Mouse (Mus musculus): ENCODE data around the gene Kcnmb4. TPM values are rescaled to one million over a fixed set of nuclear protein-coding genes. Genes with fewer than 3 reads are reported as not detected.

Kcnmb4 gene
- polyA plus RNA-seq, 1 experiment from 2014 or later, result 28.3 TPM

GRCm38 (mm10) chr10:116422551-116422950 lies 51.1 kb downstream of the Kcnmb4 start:
- Histone ChIP-seq H3K9me3 (ENCODE audit: control insufficient read depth, low read length) (no peaks in the 10 kb centered on the region), H3K4me1 (ENCODE audit: control insufficient read depth, insufficient read depth, low read depth, low read length) (no peaks in the 10 kb centered on the region), H3K27me3 (replicated peaks; ENCODE audit: control insufficient read depth, insufficient read depth, low read length) (no peaks in the 10 kb centered on the region), H3K9ac (ENCODE audit: low read depth, low read length) (no peak overlapping the region), H3K36me3 (ENCODE audit: control insufficient read depth, insufficient read depth, low read length) (peaks cover 2% of the 10 kb centered on the region; the same call in 1 of the 2 replicates), H3K4me3 (ENCODE audit: low read length) (no peak overlapping the region), H3K27ac (ENCODE audit: low read depth, low read length) (no peak overlapping the region), H3K4me2 (ENCODE audit: low read length) (no peak overlapping the region)
- ATAC-seq, result no peak
- WGBS, result 87% methylated on average over 2 of the region's 2 CpGs

- Histone ChIP-seq H3K27me3 (replicated peaks; ENCODE audit: control insufficient read depth, insufficient read depth, low read length) (no peaks in the 10 kb centered on the region), H3K36me3 (ENCODE audit: control insufficient read depth, insufficient read depth, low read length) (no peaks in the 10 kb centered on the region), H3K27ac (ENCODE audit: low read depth, low read length) (no peak overlapping the region), H3K9me3 (ENCODE audit: control insufficient read depth, low read length) (no peaks in the 10 kb centered on the region), H3K4me3 (ENCODE audit: low read length) (no peak overlapping the region), H3K4me2 (ENCODE audit: low read length) (no peak overlapping the region), H3K9ac (ENCODE audit: low read depth, low read length) (no peak overlapping the region), H3K4me1 (ENCODE audit: control insufficient read depth, insufficient read depth, low read depth, low read length) (no peaks in the 10 kb centered on the region)
- no peak for ATAC-seq
- WGBS, result 60% methylated on average over 6 of the region's 6 CpGs
Observed at GRCm38 (mm10) chr10:116420976-116421375, 52.7 kb downstream of the Kcnmb4 start.

- Histone ChIP-seq H3K36me3 (ENCODE audit: control insufficient read depth, insufficient read depth, low read length) (no peaks in the 10 kb centered on the region), H3K9ac (ENCODE audit: low read depth, low read length) (no peak overlapping the region), H3K4me3 (ENCODE audit: low read length) (no peak overlapping the region), H3K9me3 (ENCODE audit: control insufficient read depth, low read length) (no peaks in the 10 kb centered on the region), H3K27me3 (replicated peaks; ENCODE audit: control insufficient read depth, insufficient read depth, low read length) (no peaks in the 10 kb centered on the region), H3K4me2 (ENCODE audit: low read length) (no peak overlapping the region), H3K27ac (ENCODE audit: low read depth, low read length) (no peak overlapping the region), H3K4me1 (ENCODE audit: control insufficient read depth, insufficient read depth, low read depth, low read length) (no peaks in the 10 kb centered on the region)
- ATAC-seq, result no peak
- WGBS, result 73% methylated on average over 24 of the region's 24 CpGs
Observed at GRCm38 (mm10) chr10:116418121-116418726, 55.5 kb downstream of the Kcnmb4 start.

GRCm38 (mm10) chr10:116416726-116417125 lies 57.0 kb downstream of the Kcnmb4 start:
- H3K36me3 ChIP-seq (ENCODE audit: control insufficient read depth, insufficient read depth, low read length), result no peaks in the 10 kb centered on the region
- peak overlapping the region; percentile 32; the same call in 1 of the 2 replicates for H3K27ac ChIP-seq (ENCODE audit: low read depth, low read length)
- H3K9me3 ChIP-seq (ENCODE audit: control insufficient read depth, low read length), result no peaks in the 10 kb centered on the region
- H3K9ac ChIP-seq (ENCODE audit: low read depth, low read length), result no peak overlapping the region
- 62% methylated on average over 5 of the region's 5 CpGs for WGBS
- ATAC-seq, result no peak
- H3K4me1 ChIP-seq (ENCODE audit: control insufficient read depth, insufficient read depth, low read depth, low read length), result no peaks in the 10 kb centered on the region
- H3K4me2 ChIP-seq (ENCODE audit: low read length), result no peak overlapping the region
- no peaks in the 10 kb centered on the region for H3K27me3 ChIP-seq (replicated peaks; ENCODE audit: control insufficient read depth, insufficient read depth, low read length)
- no peak overlapping the region for H3K4me3 ChIP-seq (ENCODE audit: low read length)

- Histone ChIP-seq H3K4me2 (ENCODE audit: low read length) (no peak overlapping the region), H3K9ac (ENCODE audit: low read depth, low read length) (no peak overlapping the region), H3K27ac (ENCODE audit: low read depth, low read length) (peak overlapping the region; percentile 32; the same call in 1 of the 2 replicates), H3K36me3 (ENCODE audit: control insufficient read depth, insufficient read depth, low read length) (no peaks in the 10 kb centered on the region), H3K27me3 (replicated peaks; ENCODE audit: control insufficient read depth, insufficient read depth, low read length) (no peaks in the 10 kb centered on the region), H3K4me1 (ENCODE audit: control insufficient read depth, insufficient read depth, low read depth, low read length) (no peaks in the 10 kb centered on the region), H3K9me3 (ENCODE audit: control insufficient read depth, low read length) (no peaks in the 10 kb centered on the region), H3K4me3 (ENCODE audit: low read length) (no peak overlapping the region)
- 20% methylated on average over 6 of the region's 6 CpGs for WGBS
- peak; percentile 65 for ATAC-seq
Observed at GRCm38 (mm10) chr10:116416142-116416541, 57.5 kb downstream of the Kcnmb4 start.

- H3K4me1 ChIP-seq (ENCODE audit: control insufficient read depth, insufficient read depth, low read depth, low read length), result peaks cover 4% of the 10 kb centered on the region; the same call in 1 of the 2 replicates
- ATAC-seq, result no peak
- no peaks in the 10 kb centered on the region for H3K27me3 ChIP-seq (replicated peaks; ENCODE audit: control insufficient read depth, insufficient read depth, low read length)
- H3K36me3 ChIP-seq (ENCODE audit: control insufficient read depth, insufficient read depth, low read length), result no peaks in the 10 kb centered on the region
- WGBS, result 68% methylated on average over 9 of the region's 9 CpGs
- no peak overlapping the region for H3K4me2 ChIP-seq (ENCODE audit: low read length)
- no peak overlapping the region for H3K9ac ChIP-seq (ENCODE audit: low read depth, low read length)
- no peaks in the 10 kb centered on the region for H3K9me3 ChIP-seq (ENCODE audit: control insufficient read depth, low read length)
- H3K4me3 ChIP-seq (ENCODE audit: low read length), result no peak overlapping the region
- H3K27ac ChIP-seq (ENCODE audit: low read depth, low read length), result no peak overlapping the region
Observed at GRCm38 (mm10) chr10:116410826-116411225, 62.9 kb downstream of the Kcnmb4 start.

GRCm38 (mm10) chr10:116407684-116408359 lies 65.9 kb downstream of the Kcnmb4 start:
- Histone ChIP-seq H3K4me2 (ENCODE audit: low read length) (peak overlapping the region; percentile 45), H3K9me3 (ENCODE audit: control insufficient read depth, low read length) (no peaks in the 10 kb centered on the region), H3K27me3 (replicated peaks; ENCODE audit: control insufficient read depth, insufficient read depth, low read length) (no peaks in the 10 kb centered on the region), H3K27ac (ENCODE audit: low read depth, low read length) (no peak overlapping the region), H3K9ac (ENCODE audit: low read depth, low read length) (peak overlapping the region; percentile 35), H3K36me3 (ENCODE audit: control insufficient read depth, insufficient read depth, low read length) (no peaks in the 10 kb centered on the region), H3K4me1 (ENCODE audit: control insufficient read depth, insufficient read depth, low read depth, low read length) (peaks cover 4% of the 10 kb centered on the region; the same call in 1 of the 2 replicates), H3K4me3 (ENCODE audit: low read length) (no peak overlapping the region)
- 53% methylated on average over 19 of the region's 19 CpGs for WGBS
- no peak for ATAC-seq

GRCm38 (mm10) chr10:116405011-116405410 lies 68.7 kb downstream of the Kcnmb4 start:
- WGBS, result 96% methylated on average over 6 of the region's 6 CpGs
- no peaks in the 10 kb centered on the region for H3K36me3 ChIP-seq (ENCODE audit: control insufficient read depth, insufficient read depth, low read length)
- no peak for ATAC-seq
- no peak overlapping the region for H3K27ac ChIP-seq (ENCODE audit: low read depth, low read length)
- no peaks in the 10 kb centered on the region for H3K9me3 ChIP-seq (ENCODE audit: control insufficient read depth, low read length)
- no peak overlapping the region for H3K4me2 ChIP-seq (ENCODE audit: low read length)
- H3K4me1 ChIP-seq (ENCODE audit: control insufficient read depth, insufficient read depth, low read depth, low read length), result peaks cover 4% of the 10 kb centered on the region; the same call in 1 of the 2 replicates
- H3K4me3 ChIP-seq (ENCODE audit: low read length), result no peak overlapping the region
- H3K9ac ChIP-seq (ENCODE audit: low read depth, low read length), result no peak overlapping the region
- no peaks in the 10 kb centered on the region for H3K27me3 ChIP-seq (replicated peaks; ENCODE audit: control insufficient read depth, insufficient read depth, low read length)

- Histone ChIP-seq H3K27ac (ENCODE audit: low read depth, low read length) (no peak overlapping the region), H3K4me3 (ENCODE audit: low read length) (no peak overlapping the region), H3K27me3 (replicated peaks; ENCODE audit: control insufficient read depth, insufficient read depth, low read length) (no peaks in the 10 kb centered on the region), H3K36me3 (ENCODE audit: control insufficient read depth, insufficient read depth, low read length) (no peaks in the 10 kb centered on the region), H3K9ac (ENCODE audit: low read depth, low read length) (no peak overlapping the region), H3K9me3 (ENCODE audit: control insufficient read depth, low read length) (no peaks in the 10 kb centered on the region), H3K4me1 (ENCODE audit: control insufficient read depth, insufficient read depth, low read depth, low read length) (peaks cover 4% of the 10 kb centered on the region; the same call in 1 of the 2 replicates), H3K4me2 (ENCODE audit: low read length) (no peak overlapping the region)
- WGBS, result 67% methylated on average over 4 of the region's 4 CpGs
- ATAC-seq, result no peak
Observed at GRCm38 (mm10) chr10:116403679-116404078, 70.0 kb downstream of the Kcnmb4 start.
